Mouse (Mus musculus) megakaryocyte, embryonic 14.5 days (primary cell): ENCODE results near the gene Dgkq. TPM values are rescaled to one million over a fixed set of nuclear protein-coding genes. Genes with fewer than 3 reads are reported as not detected.

Experiments
- H3K27me3 ChIP-seq: replicated peaks from 2 replicates; pipeline ENCODE3; 2012; ENCODE audit warnings: inconsistent platforms
- H3K36me3 ChIP-seq: replicated peaks from 2 replicates; pipeline ENCODE3; 2012; ENCODE audit warnings: low read length, inconsistent platforms, mixed read lengths
- H3K4me1 ChIP-seq: 2 replicates; pipeline ENCODE4 v1.6.1; 2012; ENCODE audit warnings: inconsistent platforms
- H3K4me3 ChIP-seq: replicated peaks from 2 replicates; pipeline ENCODE3; 2012; ENCODE audit warnings: moderate library complexity, mild to moderate bottlenecking, inconsistent platforms
- H3K9me3 ChIP-seq: 2 replicates; pipeline ENCODE4 v1.6.1; 2012; ENCODE audit warnings: inconsistent platforms
- FLI1 ChIP-seq: IDR thresholded peaks from 2 replicates; pipeline ENCODE4 v1.6.1; 2012; ENCODE audit warnings: low read length, inconsistent platforms, mixed read lengths
- GATA1 ChIP-seq: IDR thresholded peaks from 3 replicates; pipeline ENCODE4 v1.6.1; 2012; ENCODE audit warnings: mixed read lengths, low read length, inconsistent platforms, borderline replicate concordance
- polyA plus RNA-seq: library from polyadenylated mRNA; stranded (reverse); fragments of >175 nt; gene quantifications from 2 replicates; pipeline ENCODE4 v1.2.3, GENCODE M21; 2012; ENCODE audit warnings: low replicate concordance; ENCODE audit not compliant: insufficient read depth

Gene Dgkq
- polyA plus RNA-seq: 0.74 TPM in 1 of 2 replicates, not detected in the other

GRCm38 (mm10) chr5:108668977-108669936 lies at the start of gene Dgkq:
TSS of gene Dgkq (minus strand) at chr5:108669672.
- H3K27me3 ChIP-seq: no peaks in the 10 kb centered on the region
- no peak for TF ChIP-seq GATA1
- TF ChIP-seq FLI1: no peak
- no peaks in the 10 kb centered on the region for H3K9me3 ChIP-seq
- H3K4me3 ChIP-seq: peak within 1 kb of the TSS; percentile 95
- H3K4me1 ChIP-seq: peaks cover 47% of the 10 kb centered on the region
- peaks cover 30% of the 10 kb centered on the region for H3K36me3 ChIP-seq

GRCm38 (mm10) chr5:108718051-108718450 lies 48.6 kb upstream of the Dgkq start:
- TF ChIP-seq FLI1: no peak
- TF ChIP-seq GATA1: no peak
- no peaks in the 10 kb centered on the region for H3K36me3 ChIP-seq

GRCm38 (mm10) chr5:108715974-108716373 lies 46.5 kb upstream of the Dgkq start:
- no peak overlapping the region for H3K4me3 ChIP-seq
- H3K27me3 ChIP-seq: peaks cover 62% of the 10 kb centered on the region
- no peaks in the 10 kb centered on the region for H3K4me1 ChIP-seq
- TF ChIP-seq GATA1 (no peak), FLI1 (no peak)
- no peaks in the 10 kb centered on the region for H3K9me3 ChIP-seq
- H3K36me3 ChIP-seq: no peaks in the 10 kb centered on the region

More at GRCm38 (mm10) chr5:108718051-108718450, 48.6 kb upstream of the Dgkq start:
- Histone ChIP-seq H3K4me3 (no peak overlapping the region), H3K9me3 (no peaks in the 10 kb centered on the region), H3K4me1 (no peaks in the 10 kb centered on the region), H3K27me3 (peaks cover 59% of the 10 kb centered on the region)

GRCm38 (mm10) chr5:108714149-108714548 lies 44.7 kb upstream of the Dgkq start:
- TF ChIP-seq GATA1: no peak
- no peak for TF ChIP-seq FLI1
- Histone ChIP-seq H3K27me3 (peaks cover 59% of the 10 kb centered on the region), H3K9me3 (no peaks in the 10 kb centered on the region), H3K36me3 (no peaks in the 10 kb centered on the region), H3K4me3 (no peak overlapping the region), H3K4me1 (no peaks in the 10 kb centered on the region)

- Histone ChIP-seq H3K27me3 (peaks cover 59% of the 10 kb centered on the region), H3K36me3 (no peaks in the 10 kb centered on the region), H3K9me3 (no peaks in the 10 kb centered on the region), H3K4me3 (no peak overlapping the region), H3K4me1 (no peaks in the 10 kb centered on the region)
- TF ChIP-seq GATA1 (no peak), FLI1 (no peak)
Measured at GRCm38 (mm10) chr5:108713691-108714090, 44.2 kb upstream of the Dgkq start.

GRCm38 (mm10) chr5:108713096-108713495 lies 43.6 kb upstream of the Dgkq start:
- H3K9me3 ChIP-seq: no peaks in the 10 kb centered on the region
- no peak overlapping the region for H3K4me3 ChIP-seq
- no peak for TF ChIP-seq FLI1
- TF ChIP-seq GATA1: no peak
- no peaks in the 10 kb centered on the region for H3K4me1 ChIP-seq
- H3K36me3 ChIP-seq: no peaks in the 10 kb centered on the region
- H3K27me3 ChIP-seq: peaks cover 60% of the 10 kb centered on the region

- H3K36me3 ChIP-seq: no peaks in the 10 kb centered on the region
- TF ChIP-seq FLI1: no peak
- no peak for TF ChIP-seq GATA1
- no peak overlapping the region for H3K4me3 ChIP-seq
- no peaks in the 10 kb centered on the region for H3K4me1 ChIP-seq
- peaks cover 60% of the 10 kb centered on the region for H3K27me3 ChIP-seq
- H3K9me3 ChIP-seq: no peaks in the 10 kb centered on the region
Measured at GRCm38 (mm10) chr5:108711968-108712367, 42.5 kb upstream of the Dgkq start.

- Histone ChIP-seq H3K36me3 (no peaks in the 10 kb centered on the region), H3K27me3 (peaks cover 46% of the 10 kb centered on the region), H3K9me3 (no peaks in the 10 kb centered on the region), H3K4me3 (no peak overlapping the region), H3K4me1 (no peaks in the 10 kb centered on the region; the same call in 1 of the 2 replicates)
- TF ChIP-seq GATA1 (no peak), FLI1 (no peak)
Measured at GRCm38 (mm10) chr5:108708981-108709731, 39.7 kb upstream of the Dgkq start.

GRCm38 (mm10) chr5:108708419-108708818 lies 38.9 kb upstream of the Dgkq start:
- H3K4me3 ChIP-seq: no peak overlapping the region
- no peaks in the 10 kb centered on the region for H3K36me3 ChIP-seq
- no peaks in the 10 kb centered on the region for H3K9me3 ChIP-seq
- H3K27me3 ChIP-seq: peaks cover 40% of the 10 kb centered on the region
- TF ChIP-seq GATA1 (no peak), FLI1 (no peak)
- H3K4me1 ChIP-seq: no peaks in the 10 kb centered on the region; the same call in 1 of the 2 replicates

- H3K4me1 ChIP-seq: no peaks in the 10 kb centered on the region; the same call in 1 of the 2 replicates
- H3K36me3 ChIP-seq: no peaks in the 10 kb centered on the region
- no peaks in the 10 kb centered on the region for H3K9me3 ChIP-seq
- TF ChIP-seq GATA1 (no peak), FLI1 (no peak)
- peaks cover 41% of the 10 kb centered on the region for H3K27me3 ChIP-seq
- H3K4me3 ChIP-seq: no peak overlapping the region
Measured at GRCm38 (mm10) chr5:108707758-108708157, 38.3 kb upstream of the Dgkq start.
